Mouse (Mus musculus) spleen, postnatal 10 days (tissue): Measurements from ENCODE around the gene Gm20388.

Experiments used
- DNase-seq, 2 experiments: peaks; one replicate each; pipeline ENCODE4 v3.0.0; 2021 to 2022; ENCODE audit warnings: low spot score in 2 of 2

Gm20388 gene

GRCm38 (mm10) chr8:120561539-120562435, 651.1 kb downstream of the Gm20388 start:
- peak in 1 of 2 experiments; percentile 63 for DNase-seq

- no peak for DNase-seq
These were observed 652.2 kb downstream of the Gm20388 start for GRCm38 (mm10) chr8:120562680-120563347.

GRCm38 (mm10) chr8:120563348-120563724, 652.7 kb downstream of the Gm20388 start:
- no peak for DNase-seq

- DNase-seq: peak in 1 of 2 experiments; percentile 72
These were observed 653.5 kb downstream of the Gm20388 start for GRCm38 (mm10) chr8:120563851-120564837.

GRCm38 (mm10) chr8:120565151-120565711, 654.6 kb downstream of the Gm20388 start:
- no peak for DNase-seq

- DNase-seq: no peak
These were observed 656.0 kb downstream of the Gm20388 start for GRCm38 (mm10) chr8:120566681-120567080.

- DNase-seq: no peak
These were observed 657.1 kb downstream of the Gm20388 start for GRCm38 (mm10) chr8:120567731-120568130.

- DNase-seq: no peak
These were observed 657.6 kb downstream of the Gm20388 start for GRCm38 (mm10) chr8:120568164-120568798.

GRCm38 (mm10) chr8:120569123-120569522, 658.5 kb downstream of the Gm20388 start:
- no peak for DNase-seq

- peak; percentile 77 to 83 for DNase-seq
These were observed 659.5 kb downstream of the Gm20388 start for GRCm38 (mm10) chr8:120569939-120570715.

GRCm38 (mm10) chr8:120571561-120571960, 660.9 kb downstream of the Gm20388 start:
- no peak for DNase-seq

GRCm38 (mm10) chr8:120572534-120572933, 661.9 kb downstream of the Gm20388 start:
- peak in 1 of 2 experiments; percentile 77 for DNase-seq

- DNase-seq: no peak
These were observed 663.2 kb downstream of the Gm20388 start for GRCm38 (mm10) chr8:120573866-120574265.

GRCm38 (mm10) chr8:120574941-120575340, 664.3 kb downstream of the Gm20388 start:
- DNase-seq: no peak

GRCm38 (mm10) chr8:120575801-120576200, 665.2 kb downstream of the Gm20388 start:
- DNase-seq: no peak

- DNase-seq: no peak
These were observed 667.2 kb downstream of the Gm20388 start for GRCm38 (mm10) chr8:120577821-120578220.

GRCm38 (mm10) chr8:120580336-120581000, 669.8 kb downstream of the Gm20388 start:
- no peak for DNase-seq

GRCm38 (mm10) chr8:120581329-120581728, 670.7 kb downstream of the Gm20388 start:
- DNase-seq: no peak

- no peak for DNase-seq
These were observed 671.2 kb downstream of the Gm20388 start for GRCm38 (mm10) chr8:120581811-120582210.
